Mouse (Mus musculus): Measurements from ENCODE around the gene Gm1604a. TPM values are rescaled to one million over a fixed set of nuclear protein-coding genes. Genes with fewer than 3 reads are reported as not detected.
"Not testable (repeated sequence)": the region's sequence is repeated elsewhere in the genome, so short reads cannot be mapped to it uniquely, and the experiment has no call there.

The Gm1604a gene
- total RNA-seq, 2 experiments from 2014 or later, result 0.44 to 0.91 TPM

DNA sequence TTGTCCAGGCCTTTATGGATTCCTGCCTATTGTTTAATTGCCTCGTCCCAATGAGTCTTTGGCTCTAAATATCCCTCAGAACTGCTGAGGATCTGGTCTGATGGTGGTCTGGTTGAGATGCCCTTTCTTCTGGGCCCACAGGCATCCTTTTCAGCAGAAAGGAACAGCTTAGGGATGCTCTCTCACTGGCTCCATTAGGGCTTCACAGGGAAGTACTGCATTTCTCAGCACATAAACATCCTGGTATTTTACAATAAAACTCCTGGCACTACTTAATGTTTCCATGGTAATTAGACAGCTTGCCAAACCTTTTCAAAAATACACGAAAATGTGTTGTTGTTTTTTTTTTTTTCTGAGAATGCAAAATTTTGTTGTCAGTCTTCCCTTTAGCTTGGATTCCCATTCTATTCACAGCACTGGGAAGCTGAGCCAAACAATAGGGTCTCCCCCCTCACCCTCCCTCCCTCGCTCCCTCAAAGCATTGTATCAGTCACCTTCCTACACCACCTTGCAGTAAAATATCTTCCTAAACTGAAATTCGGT is 43.7 kb downstream of the Gm1604a start:
- ATAC-seq (ENCODE audit: poor library complexity, severe bottlenecking), result not testable (repeated sequence)

- not testable (repeated sequence) for ATAC-seq (ENCODE audit: poor library complexity, severe bottlenecking)
Observed at GRCm38 (mm10) chr17:7069561-7070240, 44.3 kb downstream of the Gm1604a start.

GRCm38 (mm10) chr17:7074494-7074893 is 49.1 kb downstream of the Gm1604a start:
- peak; percentile 62 for ATAC-seq (ENCODE audit: poor library complexity, severe bottlenecking)

DNA sequence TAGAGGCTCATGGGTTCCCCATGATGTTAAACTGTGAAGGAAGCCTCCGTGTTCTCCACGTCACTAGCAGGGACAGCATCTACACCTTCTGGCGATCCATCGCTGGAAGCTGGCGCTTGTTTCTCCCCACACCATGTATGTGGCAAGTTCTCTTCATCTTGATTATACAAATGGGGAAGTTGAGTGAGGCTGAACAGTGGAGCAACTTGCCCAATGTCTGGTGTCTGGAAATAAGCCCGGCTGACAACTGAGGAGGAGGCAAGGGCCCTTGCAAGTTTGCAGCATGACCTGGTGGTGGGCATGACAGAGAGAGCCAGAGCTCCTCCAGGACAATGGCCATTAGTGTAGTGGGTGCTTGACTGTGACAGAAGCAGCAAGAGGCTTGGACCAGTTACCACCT is 50.2 kb downstream of the Gm1604a start:
- ATAC-seq (ENCODE audit: poor library complexity, severe bottlenecking), result peak; percentile 73

DNA sequence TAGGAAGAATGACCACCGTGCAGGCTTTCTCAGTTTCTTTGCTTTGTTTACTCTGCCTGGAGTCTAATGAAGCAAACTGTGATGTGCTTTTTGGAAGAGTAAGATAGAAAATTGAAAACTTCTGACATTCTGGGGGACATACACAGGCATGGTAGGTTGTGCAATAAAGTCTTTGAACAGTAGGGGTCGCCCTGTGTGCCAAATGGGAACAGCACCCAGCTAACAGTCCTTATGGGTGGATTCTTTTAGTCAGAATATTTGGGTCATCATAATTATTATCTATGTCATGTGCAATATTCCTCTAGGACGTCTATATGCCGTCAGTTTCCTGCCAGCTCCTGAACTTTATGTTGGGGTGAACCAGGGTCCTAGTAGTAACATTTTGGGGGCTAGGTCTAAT is 54.2 kb downstream of the Gm1604a start:
- ATAC-seq (ENCODE audit: poor library complexity, severe bottlenecking), result peak; percentile 47

GRCm38 (mm10) chr17:7084523-7084922 is 59.2 kb downstream of the Gm1604a start:
- not testable (repeated sequence) for ATAC-seq (ENCODE audit: poor library complexity, severe bottlenecking)

- peak; percentile 82 for ATAC-seq (ENCODE audit: poor library complexity, severe bottlenecking)
Observed at GRCm38 (mm10) chr17:7085469-7086168, 60.3 kb downstream of the Gm1604a start.

DNA sequence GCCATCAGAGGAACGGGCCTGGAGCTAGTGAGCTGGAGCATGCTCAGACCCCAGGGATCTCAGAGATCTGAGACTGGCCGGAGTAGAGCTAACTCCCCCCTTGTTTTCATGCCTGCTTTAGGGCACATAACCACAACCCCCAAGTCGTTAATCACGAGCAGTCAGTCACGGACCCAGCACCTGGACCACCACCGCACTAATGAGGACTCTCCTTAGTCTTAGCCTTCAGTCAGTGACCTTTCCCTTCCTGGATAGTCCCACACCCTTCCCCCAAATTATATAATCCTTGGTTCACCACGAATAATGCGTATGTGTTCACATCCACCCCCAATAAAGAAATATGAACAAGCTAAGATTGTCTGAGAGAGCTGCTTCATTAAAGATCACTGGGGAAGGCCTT is 61.5 kb downstream of the Gm1604a start:
- ATAC-seq (ENCODE audit: poor library complexity, severe bottlenecking), result not testable (repeated sequence)

DNA sequence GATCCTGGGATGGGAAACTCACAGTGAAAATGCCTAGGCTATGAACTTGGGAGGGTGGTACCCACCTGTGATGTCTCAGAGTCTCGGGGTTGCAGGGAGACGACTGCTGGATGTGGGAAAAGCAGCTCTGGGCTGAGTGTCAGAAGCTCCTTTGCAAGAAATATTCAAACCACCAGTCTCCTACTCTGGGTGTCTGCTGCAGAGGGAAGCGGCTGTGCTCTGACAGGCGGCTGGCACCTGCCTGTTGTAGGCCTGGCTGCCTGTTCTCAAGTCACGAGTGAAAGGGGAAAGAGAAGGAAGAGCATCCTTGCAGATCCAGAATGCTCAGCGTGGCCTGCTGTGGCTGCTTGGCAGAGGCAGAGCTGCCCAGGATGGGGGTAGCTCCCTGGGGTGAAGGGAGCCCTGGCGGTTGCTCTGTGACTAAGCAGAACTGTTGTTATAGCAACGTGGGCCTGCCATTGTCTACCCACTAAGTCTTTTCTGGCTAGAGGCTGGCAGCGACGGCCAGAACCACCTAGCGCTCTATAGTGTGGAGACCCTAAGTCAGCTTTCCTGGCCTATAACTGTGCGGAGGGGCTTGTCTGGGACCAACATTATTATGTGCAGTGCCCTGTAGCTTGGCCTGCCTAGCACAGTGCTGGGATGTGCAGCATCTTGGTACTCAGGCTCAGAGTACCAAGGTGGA is 72.6 kb downstream of the Gm1604a start:
- ATAC-seq (ENCODE audit: poor library complexity, severe bottlenecking), result not testable (repeated sequence)

- 0 out of 2 replicates have a peak, but pooled peaks have one; percentile 25 for ATAC-seq (ENCODE audit: poor library complexity, severe bottlenecking)
Observed at GRCm38 (mm10) chr17:7099096-7099495, 73.7 kb downstream of the Gm1604a start.

- peak; percentile 84 for ATAC-seq (ENCODE audit: poor library complexity, severe bottlenecking)
Observed at GRCm38 (mm10) chr17:7102945-7103344, 77.6 kb downstream of the Gm1604a start.

DNA sequence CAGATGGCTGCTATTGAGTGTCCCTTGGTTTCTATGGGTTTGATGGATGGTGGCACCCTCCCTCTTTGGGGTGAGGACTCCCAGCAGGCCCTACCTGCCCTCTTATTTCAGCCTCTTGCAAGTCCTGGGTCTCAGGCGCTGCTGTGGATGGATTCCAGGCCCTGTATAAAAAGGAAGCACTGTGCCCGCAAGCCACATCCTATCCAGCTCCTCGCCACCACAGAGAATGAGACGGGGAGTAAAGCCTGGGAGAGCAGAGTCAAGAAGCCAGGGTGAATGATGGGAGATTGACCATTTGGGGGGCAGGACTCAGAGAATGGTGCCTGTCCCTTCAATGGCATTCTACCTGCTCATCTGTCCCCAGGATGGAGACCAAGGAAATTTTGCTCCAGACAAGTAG is 86.3 kb downstream of the Gm1604a start:
- ATAC-seq (ENCODE audit: poor library complexity, severe bottlenecking), result peak; percentile 68

DNA sequence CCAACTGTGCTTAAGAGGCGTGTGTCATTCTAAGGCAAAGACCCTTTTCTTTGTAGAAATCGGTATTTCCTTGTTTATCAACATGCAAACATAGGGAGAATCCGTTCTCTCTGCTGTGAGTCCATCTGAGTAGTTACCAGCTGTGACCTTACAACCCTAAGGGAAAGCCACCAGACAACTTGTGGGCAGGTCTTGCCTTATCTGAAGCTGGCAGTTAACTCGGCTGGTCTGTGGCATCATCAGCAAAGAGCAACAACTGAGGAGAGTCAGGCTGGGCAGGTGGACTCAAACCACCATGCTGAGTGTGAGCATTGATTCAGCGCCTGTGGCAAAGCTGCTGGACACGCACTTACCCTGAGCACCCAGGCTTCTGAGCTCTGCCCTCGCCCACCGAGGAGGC is 90.9 kb downstream of the Gm1604a start:
- ATAC-seq (ENCODE audit: poor library complexity, severe bottlenecking), result peak; percentile 23; the same call in 1 of the 2 replicates

DNA sequence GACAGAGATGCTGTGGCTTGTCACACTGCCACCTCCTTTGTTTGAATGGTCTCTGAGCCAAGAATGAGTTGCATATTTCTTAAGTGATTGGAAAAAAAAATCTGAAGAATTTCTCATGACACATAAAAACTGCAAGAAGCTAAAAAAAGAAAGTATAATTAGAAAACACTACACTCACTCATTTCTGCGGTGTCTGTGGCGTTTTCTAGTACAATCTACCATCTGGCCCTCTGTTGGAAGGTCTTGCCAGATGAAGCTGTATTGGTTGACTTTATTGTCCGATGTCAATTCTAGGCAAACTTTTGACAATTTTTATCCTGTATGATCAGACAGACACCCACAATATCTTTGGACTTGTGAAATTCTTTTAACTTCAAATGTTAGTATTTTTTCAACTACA is 95.5 kb downstream of the Gm1604a start:
- ATAC-seq (ENCODE audit: poor library complexity, severe bottlenecking), result not testable (repeated sequence)

GRCm38 (mm10) chr17:7122554-7122953 is 97.2 kb downstream of the Gm1604a start:
- ATAC-seq (ENCODE audit: poor library complexity, severe bottlenecking), result not testable (repeated sequence)

GRCm38 (mm10) chr17:7126475-7126874 is 101.1 kb downstream of the Gm1604a start:
- ATAC-seq (ENCODE audit: poor library complexity, severe bottlenecking), result peak; percentile 92

DNA sequence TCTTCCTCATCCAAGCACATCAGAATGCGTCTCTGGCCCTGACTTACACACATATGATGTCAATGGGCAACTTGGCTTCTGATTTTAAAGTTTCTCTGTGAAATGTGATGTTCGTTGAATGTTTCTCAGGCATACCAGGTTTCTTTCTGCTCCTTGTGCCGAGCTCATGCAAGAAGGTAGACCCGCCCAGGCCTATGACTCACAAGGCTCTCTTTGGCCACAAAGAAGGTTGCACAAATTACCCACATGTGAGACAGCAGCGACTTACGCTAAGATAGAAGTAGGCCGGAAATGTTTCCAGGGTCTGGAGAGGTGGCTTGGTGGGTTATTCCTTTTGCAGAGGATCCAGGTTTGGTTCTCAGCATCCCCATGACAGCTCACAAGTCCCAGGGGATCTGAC is 108.6 kb downstream of the Gm1604a start:
- ATAC-seq (ENCODE audit: poor library complexity, severe bottlenecking), result peak; percentile 90

GRCm38 (mm10) chr17:7135277-7135676 is 109.9 kb downstream of the Gm1604a start:
- not testable (repeated sequence) for ATAC-seq (ENCODE audit: poor library complexity, severe bottlenecking)

All from megakaryocyte, adult 5-6 weeks (primary cell).